Mouse (Mus musculus): ENCODE measurements around the gene St3gal4.

The St3gal4 gene

DNA sequence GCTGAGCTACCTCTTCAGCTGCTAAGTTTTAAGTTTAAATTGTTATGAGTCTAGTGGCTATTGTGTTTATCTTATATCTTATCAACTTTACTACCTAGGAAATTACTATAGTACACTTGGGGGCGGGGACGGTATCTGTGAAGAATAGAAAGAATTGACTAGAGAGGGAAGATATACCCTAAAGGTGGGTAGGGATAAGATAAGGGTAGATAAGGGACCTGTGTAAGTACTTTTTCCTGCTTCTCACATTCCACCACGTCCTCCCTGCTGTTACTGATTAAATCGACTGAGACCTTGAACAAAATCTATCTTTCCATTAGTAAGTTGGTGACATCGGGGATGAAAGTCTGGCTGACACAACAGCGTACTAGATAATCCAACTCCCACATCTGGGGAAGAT is 70.6 kb downstream of the St3gal4 start:
- no peak for DNase-seq (ENCODE audit: low spot score)

DNA sequence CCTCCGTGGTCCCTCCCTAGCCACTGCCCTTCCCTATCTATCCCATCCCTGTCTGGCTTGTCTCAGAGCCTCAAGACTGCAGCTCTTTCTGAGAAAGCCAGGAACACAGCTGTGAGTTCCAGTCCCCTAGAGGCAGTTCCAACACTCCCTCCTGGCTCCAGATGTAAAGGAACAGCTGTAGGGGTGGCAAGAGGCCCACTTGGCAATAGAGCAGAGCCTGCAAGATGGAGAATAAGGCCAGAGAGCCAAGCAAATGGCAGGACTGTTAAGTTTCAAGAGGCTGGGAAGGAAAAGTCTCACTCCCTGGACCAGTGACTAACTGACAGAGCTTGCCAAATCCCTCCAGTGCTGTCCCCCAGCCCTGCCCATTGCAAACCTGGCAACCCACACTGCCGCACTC is 73.3 kb downstream of the St3gal4 start:
- peak; percentile 86 for DNase-seq (ENCODE audit: low spot score)

DNA sequence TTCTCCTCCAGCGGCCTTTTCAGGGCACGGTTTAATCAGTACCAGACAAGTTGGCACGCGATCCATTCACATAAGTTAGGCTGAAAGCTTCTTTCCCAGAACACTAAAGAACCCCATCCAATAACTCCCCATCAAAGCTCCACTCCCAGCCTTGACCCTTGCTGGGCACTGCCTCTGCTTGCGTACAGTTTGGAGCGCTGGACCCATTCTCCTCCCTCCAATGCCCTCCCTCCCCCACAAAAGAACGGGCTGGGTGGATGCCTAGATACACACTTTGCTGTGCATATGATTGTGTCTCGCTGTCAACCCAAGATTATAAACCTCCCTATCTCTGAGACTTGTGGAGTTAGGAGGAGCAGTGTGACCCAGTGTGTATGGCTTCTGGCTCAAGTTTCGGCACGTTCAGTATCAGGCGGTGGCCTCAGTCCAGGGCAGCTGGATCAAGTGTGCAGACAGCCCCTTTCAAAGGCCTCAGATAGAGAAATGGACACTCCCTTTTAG is 74.0 kb downstream of the St3gal4 start:
- peak; percentile 52 for DNase-seq (ENCODE audit: low spot score)

DNA sequence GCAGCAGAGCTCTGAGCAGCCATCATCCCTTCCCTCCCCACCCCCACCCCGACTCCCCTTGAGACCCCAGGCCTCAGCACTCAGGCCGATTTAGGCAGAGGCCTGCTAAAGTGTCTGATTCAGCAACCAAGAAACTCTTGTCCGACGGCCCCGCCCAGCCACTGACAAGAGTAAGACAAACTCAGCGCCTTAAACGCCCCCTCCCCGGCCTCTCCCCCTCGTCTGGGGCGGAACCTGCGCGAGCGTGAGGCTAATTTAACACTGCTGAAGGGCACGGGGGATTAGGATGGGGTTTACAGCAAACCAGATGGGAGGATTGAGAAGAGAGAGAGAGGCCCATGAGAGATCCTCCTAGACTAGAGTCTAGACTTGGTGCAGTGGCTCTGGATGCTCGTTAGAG is 74.6 kb downstream of the St3gal4 start:
- peak; percentile 46 for DNase-seq (ENCODE audit: low spot score)

DNA sequence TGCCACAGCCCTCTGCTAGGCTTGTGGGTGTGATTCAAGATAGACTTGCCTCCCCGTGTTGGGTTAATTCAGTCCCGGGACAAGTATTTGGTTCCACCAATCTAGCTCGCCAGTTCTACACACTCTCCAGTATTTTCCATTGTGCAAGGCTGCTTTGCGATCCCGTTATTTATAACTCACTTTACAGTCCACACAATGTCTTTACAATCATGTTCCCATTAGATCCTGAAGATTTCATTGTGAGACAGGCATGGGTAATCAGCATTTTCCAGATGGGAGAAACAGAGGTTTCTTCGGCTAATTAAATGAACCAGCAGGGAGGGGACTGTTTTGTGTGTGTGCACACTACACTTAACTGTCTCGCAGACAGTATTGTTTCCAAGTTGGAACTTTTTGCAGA is 75.4 kb downstream of the St3gal4 start:
- DNase-seq (ENCODE audit: low spot score): no peak

DNA sequence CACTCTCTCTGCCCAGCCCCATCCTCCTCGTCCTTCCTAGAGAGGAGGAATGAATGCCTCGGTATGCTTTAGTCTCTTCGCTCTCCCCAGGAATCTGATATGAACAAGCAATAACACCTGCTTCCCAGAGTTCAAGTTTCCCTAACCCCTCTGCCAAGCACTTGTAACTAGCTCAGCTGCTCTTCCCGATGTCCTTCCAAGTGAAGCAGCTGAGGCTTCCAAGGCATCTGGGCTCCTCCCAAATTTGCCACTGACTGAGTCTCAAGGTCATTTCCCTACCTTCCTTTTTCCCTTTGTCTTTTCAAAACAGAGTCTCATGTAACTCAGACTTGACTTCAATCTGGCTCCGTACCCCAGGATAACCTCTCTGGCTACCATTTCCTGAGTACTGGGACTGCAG is 77.6 kb downstream of the St3gal4 start:
- no peak for DNase-seq (ENCODE audit: low spot score)

DNA sequence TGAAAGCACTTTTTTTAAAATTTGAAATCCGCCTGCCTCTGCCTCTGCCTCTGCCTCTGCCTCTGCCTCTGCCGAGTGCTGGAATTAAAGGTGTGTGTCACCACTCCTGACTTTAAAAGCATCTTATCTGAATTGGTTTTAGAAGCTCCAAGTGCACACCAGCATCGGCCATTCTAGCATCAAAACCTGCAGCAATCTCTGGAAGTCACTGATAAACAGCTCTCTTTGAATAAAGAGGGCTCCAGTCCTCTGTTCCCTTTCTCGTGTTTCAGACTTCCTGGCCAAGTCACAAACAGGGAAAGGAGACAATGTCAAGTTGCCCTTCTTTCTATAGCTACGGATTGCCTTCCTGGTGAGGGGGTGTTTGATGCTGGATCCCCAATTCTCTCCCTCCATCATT is 79.2 kb downstream of the St3gal4 start:
- DNase-seq (ENCODE audit: low spot score): no peak

DNA sequence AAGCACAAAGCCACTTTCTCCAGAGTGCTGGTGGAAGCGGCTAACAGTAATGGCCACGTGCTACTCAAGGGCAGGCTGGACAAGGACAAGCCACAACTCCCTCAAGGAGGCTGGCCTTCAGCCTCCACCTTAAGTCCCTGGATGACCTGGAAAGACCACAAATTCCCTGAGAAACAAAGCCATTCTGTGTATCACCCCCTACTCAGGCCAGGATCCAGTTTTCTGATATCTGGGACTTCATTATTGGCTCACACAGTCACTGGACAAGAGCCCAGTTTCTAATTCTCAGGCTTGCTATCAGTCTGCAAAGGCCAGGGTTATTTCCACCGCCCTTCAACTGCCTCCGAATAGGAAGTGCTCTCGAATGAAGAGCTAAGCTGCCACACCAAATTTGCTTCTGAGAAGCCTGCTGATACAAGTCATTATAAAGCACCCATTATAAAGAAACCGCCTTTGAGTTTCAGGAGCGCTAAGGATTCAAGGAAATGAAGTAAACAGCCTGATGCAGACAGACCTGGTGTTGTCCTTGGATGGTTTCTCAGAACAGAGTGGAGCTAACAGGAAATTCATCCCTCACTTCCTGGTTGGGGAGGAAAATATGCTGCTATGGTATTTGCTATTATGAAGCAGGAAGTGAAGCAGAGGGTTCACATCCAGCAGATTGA is 80.0 kb downstream of the St3gal4 start:
- peak; percentile 36 for DNase-seq (ENCODE audit: low spot score)

DNA sequence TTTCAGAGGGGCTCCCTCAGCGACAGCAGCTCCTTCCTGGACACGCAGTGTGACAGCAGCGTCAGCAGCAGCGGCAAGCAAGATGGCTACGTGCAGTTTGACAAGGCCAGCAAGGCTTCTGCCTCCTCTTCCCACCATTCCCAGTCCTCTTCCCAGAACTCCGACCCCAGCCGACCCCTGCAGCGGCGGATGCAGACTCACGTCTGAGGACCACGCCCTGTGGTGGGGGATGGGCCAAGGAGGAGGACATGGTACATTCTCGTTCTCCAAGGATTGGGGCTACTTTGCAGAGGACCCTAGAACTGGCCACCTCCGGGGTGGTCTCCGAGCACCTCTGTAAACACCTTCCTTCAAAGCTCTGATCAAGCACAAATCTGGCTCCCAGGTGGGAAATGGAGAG is 84.0 kb downstream of the St3gal4 start:
- DNase-seq (ENCODE audit: low spot score): no peak

DNA sequence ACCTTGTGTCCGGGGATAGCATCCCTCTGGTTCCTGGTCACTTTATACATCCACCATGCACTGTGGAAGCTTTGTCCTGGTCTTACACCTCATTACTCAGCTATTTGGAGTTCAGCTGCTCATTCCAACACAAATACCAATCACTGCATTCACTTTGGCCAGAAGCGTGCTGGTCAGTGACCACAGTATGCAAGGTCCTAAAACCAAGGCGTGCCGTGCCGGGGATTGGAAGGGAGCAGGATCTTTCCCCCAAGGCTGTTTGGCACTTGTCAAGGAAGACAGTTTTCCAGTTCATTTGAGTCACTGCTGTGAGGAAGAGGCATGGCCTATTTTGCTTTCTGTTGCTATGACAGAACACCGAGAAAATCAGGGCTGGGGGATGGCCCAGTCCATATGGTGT is 86.6 kb downstream of the St3gal4 start:
- DNase-seq (ENCODE audit: low spot score): no peak

DNA sequence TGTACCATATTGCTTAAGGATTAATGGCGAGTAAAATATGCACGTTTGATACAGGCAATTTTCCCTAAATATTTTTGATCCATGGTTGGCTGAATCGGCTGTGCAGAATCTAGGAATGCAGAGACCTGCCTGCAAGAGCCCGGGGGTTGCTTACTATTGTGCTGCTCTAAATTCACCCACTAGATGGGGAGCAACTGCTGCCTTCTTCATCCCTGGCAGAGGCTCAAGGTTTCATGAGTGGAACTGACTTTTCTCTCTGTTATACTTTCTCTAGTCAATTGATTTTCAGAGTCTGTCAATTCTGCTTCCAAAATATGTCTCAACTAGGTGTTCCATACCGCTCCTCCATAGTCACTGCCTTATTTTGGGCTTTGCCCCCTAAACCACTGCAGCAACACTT is 88.2 kb downstream of the St3gal4 start:
- DNase-seq (ENCODE audit: low spot score): no peak

DNA sequence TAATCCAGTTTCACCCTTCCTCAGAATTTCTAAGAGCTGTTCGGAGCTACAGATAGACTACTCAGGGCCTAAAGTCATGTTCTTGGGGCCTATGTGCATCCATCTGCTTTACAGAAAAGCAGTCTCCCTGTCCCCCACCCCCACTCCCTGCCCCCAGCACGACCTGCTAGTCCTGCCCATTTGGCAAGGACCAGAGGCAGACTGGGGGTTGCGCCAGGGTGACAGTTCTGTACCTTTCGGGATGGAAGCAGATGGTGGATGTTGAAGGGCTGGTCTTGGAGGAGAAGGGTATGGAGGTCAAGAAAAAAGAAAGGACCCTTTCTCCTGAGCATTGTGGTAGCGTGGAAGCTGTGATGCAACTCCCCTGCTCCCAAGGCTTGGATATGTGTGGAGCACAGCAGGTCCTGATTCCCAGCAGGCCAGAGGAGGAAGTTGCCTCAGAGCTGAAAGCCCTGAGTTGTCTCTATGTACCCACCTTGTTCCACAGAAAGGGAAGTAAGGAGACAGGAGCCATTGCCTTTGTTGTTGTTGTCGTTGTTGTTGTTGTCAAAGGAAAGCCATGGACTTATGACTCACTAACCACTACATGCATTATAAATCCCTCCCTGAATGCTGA is 91.6 kb downstream of the St3gal4 start:
- no peak for DNase-seq (ENCODE audit: low spot score)

DNA sequence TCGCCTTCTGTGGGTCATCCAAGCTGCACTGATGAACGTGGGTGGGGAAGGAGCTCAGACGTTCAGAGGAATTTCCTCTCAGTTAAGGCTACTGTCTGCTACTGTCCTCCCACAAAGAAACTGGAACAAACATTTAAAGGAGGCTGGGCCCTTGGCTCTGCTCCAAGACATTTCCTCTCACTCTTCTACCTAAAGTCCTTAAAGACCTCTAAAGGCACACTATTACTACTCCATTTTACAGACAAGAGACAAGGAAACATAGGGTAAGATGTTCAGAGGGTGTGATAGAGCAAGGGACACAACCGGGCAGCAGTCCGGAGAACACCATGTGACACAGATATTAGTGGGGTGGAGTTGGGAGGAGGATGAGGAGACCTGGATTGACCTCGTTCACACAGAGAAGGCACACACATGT is 92.2 kb downstream of the St3gal4 start:
- no peak for DNase-seq (ENCODE audit: low spot score)

DNA sequence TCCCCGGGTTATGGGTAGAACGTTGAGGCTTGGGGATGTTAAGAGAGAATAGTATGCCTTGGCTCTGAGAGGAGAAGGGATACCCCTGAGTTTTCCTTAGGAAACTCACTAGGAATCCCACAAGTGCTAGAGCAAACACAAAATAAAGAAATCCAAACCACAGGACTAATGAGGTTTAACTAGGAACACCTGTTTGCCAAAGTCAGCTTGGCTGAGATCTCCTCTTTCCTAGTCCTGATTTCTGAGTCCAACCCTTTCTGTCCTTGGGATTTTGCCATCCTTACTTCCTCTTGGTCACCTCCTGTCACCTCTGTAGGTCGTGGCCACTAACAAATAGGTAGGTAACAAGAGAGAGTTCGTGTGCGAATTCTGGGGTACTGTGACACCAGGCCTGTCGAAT is 92.8 kb downstream of the St3gal4 start:
- DNase-seq (ENCODE audit: low spot score): no peak

DNA sequence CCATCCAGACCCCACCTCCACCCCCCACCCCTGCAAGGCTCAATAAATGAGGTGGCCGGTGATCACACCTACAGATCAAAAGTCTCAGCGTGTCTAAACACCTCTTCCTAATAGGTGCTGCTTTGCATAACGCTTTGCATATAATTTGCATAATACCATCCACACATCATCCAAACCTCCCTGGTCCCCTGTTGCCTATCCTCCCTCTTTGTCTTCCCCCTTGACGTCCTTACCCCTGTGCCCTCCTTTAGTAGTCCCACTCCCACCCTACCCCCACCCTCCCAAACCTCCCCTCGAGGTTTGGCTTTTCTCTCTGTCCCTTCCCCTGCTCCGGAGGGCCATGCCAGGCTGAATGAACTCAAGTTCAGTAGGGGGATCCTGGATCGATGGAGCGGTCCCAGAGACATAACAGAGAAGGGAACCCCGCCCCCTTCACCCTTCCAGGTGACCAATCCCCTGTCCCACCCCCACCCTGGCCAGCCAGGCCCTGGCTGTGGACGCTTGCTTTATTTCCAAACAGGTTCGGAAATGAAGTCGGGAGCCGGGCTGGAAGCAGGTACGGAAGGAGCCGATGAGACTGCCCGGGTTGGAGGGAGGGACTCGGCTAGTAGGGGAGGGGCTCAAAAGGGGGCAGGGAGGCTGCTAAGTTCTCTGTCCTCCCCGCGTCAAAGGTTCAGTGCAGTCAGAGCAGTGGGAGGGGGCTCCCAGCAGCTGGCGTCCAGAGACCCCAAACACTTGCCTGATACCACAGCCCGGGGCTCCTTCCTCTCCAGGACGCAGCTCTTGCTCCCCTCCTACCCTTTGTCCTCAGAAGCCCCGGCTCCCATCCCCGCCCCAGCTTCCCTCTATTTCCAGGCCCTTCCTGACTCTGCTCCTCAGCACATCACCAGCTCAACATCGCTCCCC is 94.2 kb downstream of the St3gal4 start:
- DNase-seq (ENCODE audit: low spot score): no peak

DNA sequence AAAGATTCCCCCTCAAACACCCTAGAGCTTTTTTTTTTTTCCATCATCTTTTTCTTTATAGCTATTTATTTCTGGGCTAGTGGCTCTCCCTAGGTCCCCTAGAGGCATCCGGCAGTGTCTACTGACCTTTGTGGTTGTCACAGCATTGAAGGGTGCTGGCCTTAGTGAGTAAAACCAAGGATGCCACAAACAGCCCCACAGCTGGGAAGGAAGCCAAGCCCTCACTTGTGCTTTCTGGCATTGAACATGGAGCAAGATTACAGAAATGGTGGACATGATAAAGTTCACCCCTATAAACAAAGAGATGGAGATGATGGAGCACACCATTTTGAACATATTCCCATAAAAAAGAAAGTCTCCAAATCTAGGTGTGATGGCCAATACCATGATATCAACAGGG is 97.3 kb downstream of the St3gal4 start:
- no peak for DNase-seq (ENCODE audit: low spot score)

DNA sequence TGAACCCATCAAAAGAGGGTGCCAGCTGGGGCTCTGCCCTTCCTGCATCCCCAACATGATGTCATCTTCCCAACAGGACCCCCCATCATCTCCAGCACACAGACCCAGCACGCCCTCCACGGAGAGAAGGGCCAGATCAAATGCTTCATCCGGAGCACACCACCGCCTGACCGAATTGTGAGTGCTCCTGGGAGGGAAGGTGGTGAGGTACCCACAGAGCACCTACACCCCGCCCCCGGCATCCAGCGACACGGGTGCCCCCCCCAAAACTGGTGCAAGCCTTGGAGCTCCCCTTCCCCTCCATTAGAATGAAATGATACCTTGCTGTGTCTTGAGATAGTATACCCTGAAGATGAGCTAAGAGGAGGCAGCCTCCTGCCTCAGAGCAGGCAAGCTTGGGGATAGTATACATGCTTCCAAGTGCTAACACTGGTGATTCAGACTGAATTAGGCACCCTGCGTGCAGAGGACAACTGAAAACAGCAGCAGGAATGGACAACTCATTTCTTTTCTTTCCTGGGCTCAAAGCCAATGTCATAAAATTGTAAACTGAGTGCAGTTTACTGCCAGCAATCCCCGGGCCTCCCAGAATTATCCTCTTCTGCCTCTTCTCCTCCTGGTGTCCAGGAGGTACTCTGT is 98.9 kb downstream of the St3gal4 start:
- DNase-seq (ENCODE audit: low spot score): no peak

DNA sequence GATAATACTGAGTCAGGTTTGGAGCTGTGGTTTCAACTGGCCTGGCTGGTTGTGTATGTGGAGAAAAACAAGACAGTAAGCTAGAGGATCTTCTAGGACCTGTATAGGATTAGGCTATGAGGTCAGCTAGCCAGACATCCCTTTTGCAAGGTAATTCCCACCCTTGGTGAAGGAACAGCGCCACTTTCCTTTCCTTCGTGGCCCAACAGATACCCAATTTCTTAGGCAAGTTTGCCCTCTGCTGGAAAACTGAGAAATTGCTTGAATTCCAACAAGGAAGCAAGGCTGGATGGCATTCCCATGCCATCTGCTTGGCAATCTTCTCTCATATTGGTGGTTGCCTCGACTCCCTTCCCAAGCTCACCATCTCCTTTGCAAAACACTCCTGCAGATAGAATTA is 99.7 kb downstream of the St3gal4 start:
- DNase-seq (ENCODE audit: low spot score): peak; percentile 59

DNA sequence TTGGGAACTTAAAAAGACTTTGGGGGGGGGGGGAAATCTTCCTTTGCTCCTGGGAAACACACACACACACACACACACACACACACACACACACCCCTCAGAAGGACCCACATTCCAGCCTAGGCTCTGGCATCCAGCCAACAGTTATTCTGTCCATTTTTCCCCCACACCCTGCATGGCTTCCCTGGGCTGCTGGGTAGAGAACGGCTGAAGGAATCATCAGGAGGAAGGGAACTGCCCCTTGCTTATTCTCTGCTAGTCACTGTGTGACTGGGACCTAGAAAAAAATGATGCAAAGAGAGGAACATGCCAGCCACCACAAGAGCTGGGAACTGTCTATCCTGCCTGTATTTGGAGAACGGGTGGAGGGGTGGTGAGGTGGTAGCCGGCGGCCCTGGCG is 101.0 kb downstream of the St3gal4 start:
- no peak for DNase-seq (ENCODE audit: low spot score)

DNA sequence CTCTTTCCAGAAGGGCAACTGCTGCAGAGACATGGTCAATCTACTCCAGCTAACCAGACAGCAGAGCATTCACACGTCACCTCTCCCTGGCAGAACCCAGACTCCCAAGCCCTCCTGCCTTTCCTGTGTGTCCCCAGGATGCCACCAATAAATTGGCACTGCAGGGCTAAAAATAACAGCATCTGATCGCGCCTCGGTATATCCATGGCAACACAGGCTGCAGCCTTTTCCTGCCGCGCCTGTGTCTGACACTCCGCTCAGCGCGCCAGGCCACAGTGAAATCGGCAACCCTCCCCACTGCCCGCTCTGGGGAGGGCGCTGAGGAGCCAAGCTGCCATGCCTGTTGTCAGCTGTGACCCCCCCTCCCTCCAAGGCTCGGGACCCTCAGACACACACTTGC is 101.5 kb downstream of the St3gal4 start:
- no peak for DNase-seq (ENCODE audit: low spot score)

DNA sequence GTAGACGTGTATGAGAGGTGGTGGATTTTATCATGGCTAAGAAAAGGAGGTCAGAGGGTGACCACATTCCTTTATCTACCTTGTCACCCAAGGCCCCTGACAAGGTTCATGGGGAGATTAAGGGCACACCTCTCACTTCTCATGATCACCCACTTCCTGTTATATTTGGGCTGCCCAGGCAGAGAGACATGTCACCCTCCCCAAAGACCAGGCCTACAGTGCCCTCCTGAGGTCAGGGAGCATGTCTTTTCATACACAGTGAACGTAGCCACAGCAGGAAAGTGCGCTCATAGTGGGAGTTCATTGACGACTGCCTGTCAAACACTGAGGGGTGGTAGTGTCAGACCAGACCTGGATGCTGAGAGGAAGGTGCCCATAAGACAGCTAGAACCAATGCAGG is 102.3 kb downstream of the St3gal4 start:
- DNase-seq (ENCODE audit: low spot score): no peak

DNA sequence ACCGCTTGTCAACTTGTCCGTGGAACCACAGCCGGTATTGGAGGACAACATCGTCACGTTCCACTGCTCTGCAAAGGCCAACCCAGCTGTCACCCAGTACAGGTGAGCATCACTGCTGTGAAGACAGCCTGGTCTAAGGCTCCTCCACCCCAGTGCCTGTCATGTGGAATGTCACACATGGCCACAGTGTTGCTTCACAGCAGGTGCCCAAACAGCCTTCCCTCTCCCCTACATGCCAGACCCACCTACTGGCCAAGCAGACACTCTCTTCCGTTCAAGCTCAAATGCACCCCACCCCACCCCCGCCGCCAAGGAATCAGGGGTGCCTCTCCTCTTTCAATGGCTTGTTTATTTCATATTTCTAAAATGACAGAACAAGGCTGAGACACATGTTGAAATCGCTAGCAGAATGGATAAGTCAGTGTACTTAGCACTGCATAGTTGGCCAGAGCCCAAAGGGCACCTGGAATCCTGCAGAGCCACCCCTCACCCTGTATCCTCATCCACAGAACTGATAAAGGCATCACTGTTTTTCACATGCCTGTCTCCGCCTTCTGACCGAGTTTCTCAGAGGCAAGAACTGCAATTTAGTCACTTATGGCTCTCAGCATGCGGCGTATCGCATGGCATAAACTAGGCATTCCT is 111.2 kb downstream of the St3gal4 start:
- no peak for DNase-seq (ENCODE audit: low spot score)

Measured in ovary, postnatal 14 days (tissue).